Mouse (Mus musculus): ENCODE data around the gene Nr2e1. TPM values are rescaled to one million over a fixed set of nuclear protein-coding genes. Genes with fewer than 3 reads are reported as not detected.

Nr2e1 gene
- polyA plus RNA-seq, 1 experiment from 2014 or later = 0.13 TPM

- 99% methylated on average over 3 of the region's 3 CpGs for WGBS
Measured at GRCm38 (mm10) chr10:42525682-42526081, 57.8 kb downstream of the Nr2e1 start.

GRCm38 (mm10) chr10:42523556-42524162, 59.8 kb downstream of the Nr2e1 start:
- no peak for ATAC-seq
- no peaks in the 10 kb centered on the region for H3K9me3 ChIP-seq (ENCODE audit: control insufficient read depth, low read length)
- H3K4me3 ChIP-seq (ENCODE audit: low read length) = no peak overlapping the region
- H3K36me3 ChIP-seq (ENCODE audit: control insufficient read depth, insufficient read depth, low read length) = 0 out of 2 replicates have a peak, but pooled peaks cover 3% of the 10 kb centered on the region
- no peak overlapping the region for H3K4me2 ChIP-seq (ENCODE audit: low read length)
- WGBS = 72% methylated on average over 11 of the region's 11 CpGs
- H3K9ac ChIP-seq (ENCODE audit: low read depth, low read length) = no peak overlapping the region
- H3K4me1 ChIP-seq (ENCODE audit: control insufficient read depth, insufficient read depth, low read depth, low read length) = no peaks in the 10 kb centered on the region
- H3K27me3 ChIP-seq (replicated peaks; ENCODE audit: control insufficient read depth, insufficient read depth, low read length) = no peaks in the 10 kb centered on the region
- H3K27ac ChIP-seq (ENCODE audit: low read depth, low read length) = no peak overlapping the region

More at GRCm38 (mm10) chr10:42525682-42526081, 57.8 kb downstream of the Nr2e1 start:
- Histone ChIP-seq H3K36me3 (ENCODE audit: control insufficient read depth, insufficient read depth, low read length) (0 out of 2 replicates have a peak, but pooled peaks cover 6% of the 10 kb centered on the region), H3K27ac (ENCODE audit: low read depth, low read length) (no peak overlapping the region), H3K27me3 (replicated peaks; ENCODE audit: control insufficient read depth, insufficient read depth, low read length) (no peaks in the 10 kb centered on the region), H3K4me2 (ENCODE audit: low read length) (no peak overlapping the region), H3K9me3 (ENCODE audit: control insufficient read depth, low read length) (no peaks in the 10 kb centered on the region), H3K4me3 (ENCODE audit: low read length) (no peak overlapping the region), H3K9ac (ENCODE audit: low read depth, low read length) (no peak overlapping the region), H3K4me1 (ENCODE audit: control insufficient read depth, insufficient read depth, low read depth, low read length) (no peaks in the 10 kb centered on the region)
- no peak for ATAC-seq

- H3K36me3 ChIP-seq (ENCODE audit: control insufficient read depth, insufficient read depth, low read length) = 0 out of 2 replicates have a peak, but pooled peaks cover 3% of the 10 kb centered on the region
- no peak overlapping the region for H3K4me3 ChIP-seq (ENCODE audit: low read length)
- H3K4me2 ChIP-seq (ENCODE audit: low read length) = no peak overlapping the region
- no peaks in the 10 kb centered on the region for H3K4me1 ChIP-seq (ENCODE audit: control insufficient read depth, insufficient read depth, low read depth, low read length)
- H3K9ac ChIP-seq (ENCODE audit: low read depth, low read length) = no peak overlapping the region
- H3K27ac ChIP-seq (ENCODE audit: low read depth, low read length) = no peak overlapping the region
- no peaks in the 10 kb centered on the region for H3K27me3 ChIP-seq (replicated peaks; ENCODE audit: control insufficient read depth, insufficient read depth, low read length)
- no peaks in the 10 kb centered on the region for H3K9me3 ChIP-seq (ENCODE audit: control insufficient read depth, low read length)
- ATAC-seq = no peak
- WGBS = 46% methylated on average over 2 of the region's 2 CpGs
Measured at GRCm38 (mm10) chr10:42522912-42523311, 60.5 kb downstream of the Nr2e1 start.

- no peak overlapping the region for H3K4me3 ChIP-seq (ENCODE audit: low read length)
- H3K4me1 ChIP-seq (ENCODE audit: control insufficient read depth, insufficient read depth, low read depth, low read length) = no peaks in the 10 kb centered on the region
- 0 out of 2 replicates have a peak, but pooled peaks cover 3% of the 10 kb centered on the region for H3K36me3 ChIP-seq (ENCODE audit: control insufficient read depth, insufficient read depth, low read length)
- ATAC-seq = peak; percentile 60; the same call in 1 of the 2 replicates
- no peak overlapping the region for H3K4me2 ChIP-seq (ENCODE audit: low read length)
- no peak overlapping the region for H3K9ac ChIP-seq (ENCODE audit: low read depth, low read length)
- WGBS = 73% methylated on average over 5 of the region's 5 CpGs
- no peaks in the 10 kb centered on the region for H3K9me3 ChIP-seq (ENCODE audit: control insufficient read depth, low read length)
- H3K27me3 ChIP-seq (replicated peaks; ENCODE audit: control insufficient read depth, insufficient read depth, low read length) = no peaks in the 10 kb centered on the region
- H3K27ac ChIP-seq (ENCODE audit: low read depth, low read length) = no peak overlapping the region
Measured at GRCm38 (mm10) chr10:42521315-42521981, 62.0 kb downstream of the Nr2e1 start.

GRCm38 (mm10) chr10:42518363-42518762, 65.1 kb downstream of the Nr2e1 start:
- Histone ChIP-seq H3K4me2 (ENCODE audit: low read length) (no peak overlapping the region), H3K4me1 (ENCODE audit: control insufficient read depth, insufficient read depth, low read depth, low read length) (no peaks in the 10 kb centered on the region), H3K9ac (ENCODE audit: low read depth, low read length) (no peak overlapping the region), H3K27me3 (replicated peaks; ENCODE audit: control insufficient read depth, insufficient read depth, low read length) (no peaks in the 10 kb centered on the region), H3K36me3 (ENCODE audit: control insufficient read depth, insufficient read depth, low read length) (no peaks in the 10 kb centered on the region), H3K9me3 (ENCODE audit: control insufficient read depth, low read length) (no peaks in the 10 kb centered on the region), H3K27ac (ENCODE audit: low read depth, low read length) (no peak overlapping the region), H3K4me3 (ENCODE audit: low read length) (no peak overlapping the region)
- 90% methylated on average over 8 of the region's 8 CpGs for WGBS
- ATAC-seq = no peak

- H3K4me2 ChIP-seq (ENCODE audit: low read length) = no peak overlapping the region
- no peak overlapping the region for H3K9ac ChIP-seq (ENCODE audit: low read depth, low read length)
- no peaks in the 10 kb centered on the region for H3K4me1 ChIP-seq (ENCODE audit: control insufficient read depth, insufficient read depth, low read depth, low read length)
- no peak overlapping the region for H3K27ac ChIP-seq (ENCODE audit: low read depth, low read length)
- no peaks in the 10 kb centered on the region for H3K27me3 ChIP-seq (replicated peaks; ENCODE audit: control insufficient read depth, insufficient read depth, low read length)
- no peak overlapping the region for H3K4me3 ChIP-seq (ENCODE audit: low read length)
- H3K36me3 ChIP-seq (ENCODE audit: control insufficient read depth, insufficient read depth, low read length) = no peaks in the 10 kb centered on the region; the same call in 1 of the 2 replicates
- ATAC-seq = no peak
- H3K9me3 ChIP-seq (ENCODE audit: control insufficient read depth, low read length) = no peaks in the 10 kb centered on the region
Measured at GRCm38 (mm10) chr10:42514125-42514524, 69.3 kb downstream of the Nr2e1 start.

Other genes with a start within 250 kb of the Nr2e1 start
- gene Afg1l, start 105.1 kb downstream of the Nr2e1 start, polyA plus RNA-seq (2015; fragmentation: Nextera tagmentation; extraction: Ambion mirVana) = 9.5 and 10.1 TPM in 2 replicates
- 339 and 365 TPM in 2 replicates for gene Snx3, start 81.6 kb downstream of the Nr2e1 start, polyA plus RNA-seq (2015; fragmentation: Nextera tagmentation; extraction: Ambion mirVana)
- 36.4 and 38.4 TPM in 2 replicates for gene Ostm1, start 190 bp upstream of the Nr2e1 start, polyA plus RNA-seq (2015; fragmentation: Nextera tagmentation; extraction: Ambion mirVana)
- gene Sec63, start 177.9 kb upstream of the Nr2e1 start, polyA plus RNA-seq (2015; fragmentation: Nextera tagmentation; extraction: Ambion mirVana) = 16.6 and 18.1 TPM in 2 replicates

All from hindbrain, embryonic 16.5 days (tissue).